Mouse (Mus musculus) ovary, postnatal 14 days (tissue): Measurements from ENCODE around the gene Olfr12.

Source experiments
- DNase-seq: peaks from one replicate; pipeline ENCODE4 v3.0.0; 2022; ENCODE audit warnings: low spot score

Gene Olfr12

DNA sequence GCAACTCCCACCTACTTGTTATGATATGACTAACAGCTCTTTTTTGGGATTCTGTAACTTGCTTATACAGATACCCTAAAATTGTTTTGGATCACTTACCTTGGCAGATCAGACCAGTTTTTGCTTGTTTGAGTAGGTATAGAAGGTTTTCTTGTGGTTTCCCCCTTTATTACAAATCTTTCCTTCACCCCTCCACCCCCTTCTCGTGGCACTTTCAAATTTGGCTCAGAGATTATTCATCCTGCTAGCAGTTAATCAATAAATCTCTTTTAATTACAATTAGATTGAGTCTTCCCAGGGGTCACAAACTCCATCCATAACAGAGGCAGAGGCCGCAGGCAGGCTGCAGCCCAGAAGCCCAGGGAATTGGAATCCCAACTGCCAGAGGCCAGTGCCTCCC lies at the start of gene Olfr12:
Gene Olfr12, plus strand, starts transcription at position 301 of the 400 bp plus-strand sequence.
- no peak for DNase-seq

DNA sequence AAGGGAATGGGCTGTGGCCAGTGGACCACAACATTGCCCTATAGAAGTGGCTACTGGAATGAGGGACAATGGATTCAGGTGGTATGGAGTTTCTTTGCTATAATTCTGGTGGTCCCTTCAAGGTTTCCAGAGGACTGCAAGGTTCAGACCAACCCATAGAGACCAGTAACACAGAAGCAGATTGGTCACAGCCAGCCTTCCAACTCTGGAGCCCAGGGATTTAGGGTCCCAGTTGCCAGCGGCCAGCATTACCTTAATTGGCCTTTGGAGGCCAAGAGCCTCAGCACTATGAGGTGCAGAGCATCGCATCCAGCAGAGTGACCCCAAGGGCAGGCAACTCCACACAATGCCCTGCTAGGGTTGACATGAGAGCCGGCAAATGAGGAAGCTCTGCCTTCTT lies 46.6 kb upstream of the Olfr12 start, which contains the start of gene Olfr1413:
Gene Olfr1413, plus strand, starts transcription at position 301 of the 400 bp plus-strand sequence.
- DNase-seq: no peak

DNA sequence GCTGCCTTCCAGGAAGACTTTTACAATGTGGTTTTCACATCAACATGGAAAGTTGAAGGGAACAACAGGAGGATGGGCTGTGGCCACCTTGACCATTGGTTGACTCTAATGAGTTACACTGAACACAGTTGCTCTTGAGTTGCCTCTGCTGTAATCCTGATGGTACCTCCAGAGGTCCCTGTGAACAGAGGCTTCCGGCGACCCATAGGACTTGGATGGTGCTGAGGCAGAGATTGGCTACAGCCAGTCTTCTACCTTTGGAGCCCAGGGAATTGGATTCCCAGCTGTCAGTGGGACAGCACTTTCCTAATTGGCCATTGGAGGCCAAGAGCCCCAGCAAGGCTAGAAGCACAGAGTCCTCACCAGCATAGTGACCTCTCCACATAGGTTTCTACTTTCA lies 32.1 kb upstream of the Olfr12 start, which contains the start of gene Olfr1412:
Gene Olfr1412, plus strand, starts transcription at position 301 of the 400 bp plus-strand sequence.
- no peak for DNase-seq

DNA sequence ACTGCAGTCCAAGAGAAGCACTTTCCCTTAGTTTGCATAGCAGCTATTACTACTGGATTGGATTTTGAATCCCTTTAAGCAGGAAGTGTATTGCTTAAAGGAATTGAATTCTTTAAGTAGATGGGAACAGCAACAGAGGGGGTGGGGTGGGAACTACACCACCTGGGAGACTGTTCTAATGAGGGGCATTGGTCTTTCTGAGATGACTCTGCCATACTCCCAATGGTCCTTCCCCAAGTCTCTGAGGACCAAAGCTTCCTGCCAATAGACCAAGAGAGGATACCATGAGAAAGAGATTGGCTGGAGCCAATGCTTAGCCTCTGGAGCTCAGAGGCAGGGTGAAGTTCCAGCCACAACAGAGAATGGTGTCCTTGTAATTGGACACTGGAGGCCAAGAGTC lies 23.5 kb upstream of the Olfr12 start, which contains the start of gene Olfr1411:
Gene Olfr1411, plus strand, starts transcription at position 301 of the 400 bp plus-strand sequence.
- no peak for DNase-seq

DNA sequence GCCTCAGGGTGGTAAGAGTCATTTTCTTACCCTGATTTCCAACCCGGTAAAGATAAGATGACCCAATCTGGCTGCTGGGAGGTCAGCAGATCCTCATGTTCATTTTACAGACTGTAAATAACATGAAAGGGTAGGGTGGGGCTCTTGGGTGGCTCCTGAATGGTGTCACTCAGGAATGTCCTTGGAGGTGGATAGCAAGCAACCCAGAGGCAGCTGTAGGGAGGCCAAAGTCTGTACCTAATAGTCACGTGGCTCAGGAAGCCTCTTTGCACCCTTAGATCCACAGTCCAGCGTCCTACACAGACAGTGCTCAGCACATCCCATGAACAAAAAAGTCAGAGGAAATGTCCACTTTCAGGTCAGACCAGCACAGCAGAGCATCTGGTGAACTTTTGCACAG lies 21.6 kb upstream of the Olfr12 start:
- DNase-seq: no peak

DNA sequence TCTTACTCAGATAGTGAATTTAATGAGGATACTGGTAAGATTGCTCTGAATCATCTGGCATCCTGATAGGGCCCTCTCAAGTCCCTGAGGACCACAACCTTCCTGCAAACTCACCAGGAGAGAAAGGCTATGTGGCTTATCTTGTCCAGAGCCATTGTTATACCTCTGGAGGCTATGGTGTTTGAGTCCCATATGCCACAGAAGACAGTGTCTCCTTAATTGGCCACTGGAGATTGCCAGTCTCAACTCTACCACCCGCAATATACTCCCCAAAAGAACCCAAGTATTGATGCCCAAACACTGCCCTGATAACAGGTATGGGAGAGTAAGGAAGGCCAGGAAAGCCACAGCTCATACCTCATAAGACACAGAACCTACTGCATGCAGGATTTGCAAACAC lies 12.1 kb upstream of the Olfr12 start, which contains the start of gene Olfr1410:
Gene Olfr1410, plus strand, starts transcription at position 301 of the 400 bp plus-strand sequence.
- no peak for DNase-seq

DNA sequence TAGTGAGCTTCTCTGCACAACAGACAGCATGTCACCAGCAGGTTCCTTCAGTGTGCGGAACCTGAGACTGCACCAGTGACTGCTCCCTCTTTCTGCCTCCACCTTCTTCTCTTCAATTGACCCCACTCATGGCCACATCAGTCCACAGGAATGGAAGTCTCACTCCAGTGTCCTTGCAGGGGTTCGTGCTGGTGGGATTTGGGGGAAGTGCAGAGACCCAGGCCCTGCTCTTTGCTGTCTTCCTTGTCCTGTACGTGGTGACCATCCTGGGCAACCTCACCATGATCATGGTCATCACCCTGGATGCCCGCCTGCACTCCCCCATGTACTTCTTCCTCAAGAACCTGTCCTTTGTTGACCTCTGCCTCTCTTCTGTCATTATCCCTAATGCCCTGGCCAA lies 9.9 kb upstream of the Olfr12 start:
- no peak for DNase-seq

DNA sequence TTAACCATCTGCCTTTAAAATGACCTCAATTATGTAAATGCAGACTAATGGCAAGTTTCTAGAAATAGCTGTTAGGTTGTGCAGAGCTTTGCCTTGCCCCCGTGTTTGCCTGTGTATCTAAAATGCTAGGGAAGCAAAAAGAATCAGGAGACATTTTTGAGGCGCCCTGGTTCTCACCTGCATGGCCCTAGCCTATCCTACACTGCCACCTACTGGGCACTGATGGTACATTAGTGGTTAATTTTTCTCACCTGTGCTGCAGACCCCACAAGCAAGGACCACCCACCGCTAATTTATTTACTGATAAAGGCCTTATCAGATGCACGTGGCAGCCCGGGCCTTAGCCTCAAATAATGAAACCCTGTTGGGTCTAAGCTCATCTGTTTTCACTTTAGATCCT lies 6.6 kb upstream of the Olfr12 start:
- peak; percentile 57 for DNase-seq

DNA sequence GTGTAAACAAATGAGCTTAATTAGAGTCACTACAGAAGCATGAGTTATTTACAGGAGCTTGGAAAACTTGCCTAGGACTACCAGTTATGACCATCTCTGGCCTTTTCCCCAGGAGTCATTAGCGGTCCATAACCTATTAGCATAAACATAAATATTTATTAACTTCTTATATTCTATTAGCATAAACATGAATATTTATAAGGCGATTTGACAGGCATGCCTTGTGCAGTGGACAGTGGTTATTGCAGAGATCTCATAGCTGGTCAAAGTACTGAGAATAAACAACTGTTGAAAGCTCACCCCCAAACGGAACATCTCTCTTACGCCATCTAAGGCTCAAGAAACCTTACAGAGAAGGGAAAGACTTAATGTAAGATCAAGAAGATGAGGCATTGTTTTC lies 4.4 kb upstream of the Olfr12 start:
- no peak for DNase-seq

DNA sequence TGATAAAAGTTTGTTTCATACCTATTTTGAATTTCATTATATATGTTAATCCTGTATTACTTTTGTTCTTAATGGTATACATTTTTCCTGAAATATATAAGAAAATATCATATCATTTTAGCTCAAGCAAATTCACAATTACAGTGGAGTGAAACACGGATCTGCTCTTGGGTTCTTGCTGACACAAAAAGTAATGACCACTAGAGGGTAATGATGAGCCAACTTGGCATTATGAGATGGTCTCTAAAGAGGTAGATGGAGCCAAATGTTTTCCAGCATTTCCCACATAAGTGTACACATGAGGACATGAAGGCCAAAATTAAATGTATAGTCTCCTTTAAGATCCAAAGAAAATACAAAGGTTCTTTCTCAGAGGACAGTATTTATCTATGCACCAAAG lies 3.1 kb upstream of the Olfr12 start:
- DNase-seq: no peak

DNA sequence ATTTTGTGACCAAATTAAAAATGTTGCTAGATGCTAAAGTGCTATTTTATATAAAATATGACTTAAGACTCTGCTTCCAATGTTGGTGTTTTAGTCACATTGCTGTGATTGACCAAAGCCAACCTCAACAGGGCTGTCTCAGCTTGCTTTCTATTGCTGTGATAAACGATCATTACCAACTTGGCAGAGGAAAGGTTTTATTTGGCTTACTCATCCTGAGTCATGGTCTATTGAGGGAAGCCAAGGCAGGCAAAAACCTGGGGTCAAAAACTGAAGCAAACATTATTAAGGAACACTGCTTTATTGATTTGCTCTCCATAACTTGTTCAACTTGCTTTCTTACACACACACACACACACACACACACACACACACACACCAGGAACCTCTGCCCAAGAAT lies 1.5 kb upstream of the Olfr12 start:
- no peak for DNase-seq

DNA sequence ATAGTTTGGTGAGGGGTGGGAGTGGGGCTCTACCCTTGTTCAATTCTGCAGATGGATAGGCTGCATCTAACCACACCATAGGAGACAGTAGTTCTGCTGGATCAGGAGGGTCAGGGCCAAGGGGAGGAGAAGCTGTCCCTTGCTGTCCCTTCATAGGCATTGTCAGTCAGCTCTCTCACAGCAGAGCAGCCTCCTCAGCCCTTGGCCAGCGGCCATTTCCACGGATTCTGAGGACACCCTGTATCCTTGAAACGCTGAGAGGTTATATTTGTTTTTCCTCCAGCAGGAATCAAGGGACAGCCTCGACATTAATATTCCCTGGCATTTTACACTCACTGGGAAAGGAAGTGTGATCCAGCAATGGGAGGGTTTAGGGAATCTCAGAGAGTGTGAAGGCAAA lies 772 bp downstream of the Olfr12 start:
- DNase-seq: no peak

DNA sequence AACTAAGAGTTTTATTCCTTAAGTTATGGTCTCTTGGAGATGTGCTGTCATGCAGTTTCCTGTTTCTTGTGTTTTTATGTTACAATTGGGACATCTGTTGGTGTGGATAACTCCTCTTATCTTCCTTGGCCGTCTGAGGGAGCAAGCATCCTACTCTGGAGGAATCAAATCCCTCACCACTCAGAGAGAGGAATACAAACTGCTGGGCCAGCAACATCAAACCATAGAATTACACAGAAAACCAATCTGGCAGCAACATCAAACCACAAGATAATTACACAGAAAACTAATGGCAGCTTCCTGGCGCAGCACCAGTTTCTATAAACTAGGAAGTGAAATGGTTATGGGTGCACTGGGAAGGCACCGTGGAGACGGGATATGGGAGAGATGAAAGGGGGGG lies 10.6 kb downstream of the Olfr12 start:
- DNase-seq: no peak

DNA sequence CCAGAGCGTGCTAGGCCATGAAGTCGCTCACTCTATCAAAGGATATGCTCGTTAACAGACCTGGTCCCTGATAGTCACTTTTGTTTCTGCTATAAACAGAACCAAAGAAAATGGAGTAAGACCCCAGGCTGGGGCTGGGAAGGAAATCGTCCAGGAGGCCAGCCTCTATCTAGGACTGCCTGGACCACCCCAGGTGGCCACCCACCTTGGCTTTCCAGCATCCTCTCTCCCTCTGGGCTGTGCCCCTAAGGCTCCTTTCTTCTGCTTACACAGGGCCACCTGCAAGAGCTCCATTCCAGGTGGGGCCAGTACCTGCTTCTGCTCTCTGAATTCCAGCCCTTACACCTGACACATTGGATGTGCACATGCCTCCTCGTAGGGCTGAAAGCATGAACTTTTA lies 14.6 kb downstream of the Olfr12 start:
- DNase-seq: no peak

DNA sequence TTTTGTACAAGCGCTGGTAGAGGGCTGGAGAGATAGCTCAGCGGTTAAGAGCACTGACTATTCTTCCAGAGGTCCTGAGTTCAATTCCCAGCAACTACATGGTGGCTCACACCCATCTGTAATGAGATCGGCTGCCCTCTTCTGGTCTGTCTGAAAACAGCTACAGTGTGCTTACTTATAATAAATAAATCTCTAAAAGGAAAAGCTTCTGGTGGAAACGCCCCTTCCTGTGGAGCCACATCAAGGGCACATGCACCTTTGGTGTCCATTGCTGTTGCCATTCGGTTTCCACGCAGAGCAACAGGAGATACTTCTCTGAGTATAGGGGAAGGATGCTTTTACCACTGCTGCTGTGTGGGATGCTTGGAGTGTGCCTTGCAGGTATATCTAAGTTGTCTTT lies 15.4 kb downstream of the Olfr12 start:
- no peak for DNase-seq

DNA sequence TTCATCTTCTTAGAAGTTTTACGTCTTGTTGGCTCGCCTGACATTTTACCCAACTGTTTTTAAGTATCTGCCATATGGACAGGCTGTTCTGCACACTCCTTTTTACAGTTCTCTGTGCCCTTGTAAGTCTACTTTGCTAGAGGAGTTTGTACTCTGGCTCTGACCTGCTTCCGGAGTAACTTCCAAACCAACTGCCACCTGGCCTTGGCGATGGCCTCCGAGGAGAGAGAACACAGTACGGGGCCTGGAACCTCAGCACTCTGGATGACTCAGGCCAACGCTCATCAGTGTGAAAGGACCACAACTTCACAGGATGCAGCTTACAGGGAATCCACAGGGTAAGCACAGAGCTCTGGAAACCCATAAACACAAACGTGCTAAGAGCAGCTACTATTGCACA lies 16.1 kb downstream of the Olfr12 start:
- no peak for DNase-seq

DNA sequence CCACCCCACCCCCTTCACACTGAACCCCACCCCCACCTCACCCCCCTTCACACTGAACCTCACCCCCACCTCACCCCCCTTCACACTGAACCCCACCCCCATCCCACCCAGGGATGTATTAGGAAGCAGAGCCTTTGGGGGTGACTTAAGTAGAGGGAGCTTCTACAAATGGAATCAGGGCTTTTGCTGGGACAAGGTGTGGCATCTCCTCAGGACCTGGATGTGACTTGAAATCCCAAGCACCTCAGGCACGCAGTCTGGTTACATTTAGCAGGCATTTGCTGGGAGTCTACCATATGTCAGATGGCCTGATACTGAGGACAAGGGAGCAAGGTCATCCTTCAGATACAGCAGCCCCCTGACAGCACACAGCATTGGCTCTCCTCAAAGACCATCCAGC lies 17.0 kb downstream of the Olfr12 start:
- no peak for DNase-seq

DNA sequence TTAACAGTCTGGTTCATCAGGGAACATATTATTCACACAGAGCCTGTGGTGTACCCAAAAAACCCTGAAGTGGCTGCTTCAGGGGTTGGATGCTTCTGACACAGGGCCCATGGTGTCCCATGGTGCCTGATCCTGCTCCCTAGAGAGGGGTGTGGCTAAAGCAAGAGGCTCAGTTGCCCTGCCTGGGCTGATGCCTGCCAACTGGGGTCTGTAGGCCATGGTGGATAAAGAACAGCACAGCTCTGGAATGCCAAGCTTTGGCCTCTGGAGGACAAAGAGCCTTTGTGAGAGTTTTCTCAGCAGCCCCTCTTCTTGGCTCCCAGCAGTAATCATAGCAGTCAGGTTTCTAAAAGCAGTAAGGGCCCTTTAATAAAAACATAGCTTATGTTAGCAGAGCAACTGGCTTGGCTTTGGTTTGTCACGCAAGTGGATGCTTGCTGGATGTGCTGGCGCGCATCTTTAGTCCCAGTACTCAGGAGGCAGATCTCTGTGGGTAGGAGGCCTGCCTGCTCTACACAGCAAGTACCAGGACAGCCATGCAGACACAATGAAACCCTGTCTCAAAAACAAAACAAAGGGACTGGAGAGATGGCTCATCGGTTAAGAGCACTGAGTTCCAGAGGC lies 17.5 kb downstream of the Olfr12 start:
- no peak for DNase-seq

DNA sequence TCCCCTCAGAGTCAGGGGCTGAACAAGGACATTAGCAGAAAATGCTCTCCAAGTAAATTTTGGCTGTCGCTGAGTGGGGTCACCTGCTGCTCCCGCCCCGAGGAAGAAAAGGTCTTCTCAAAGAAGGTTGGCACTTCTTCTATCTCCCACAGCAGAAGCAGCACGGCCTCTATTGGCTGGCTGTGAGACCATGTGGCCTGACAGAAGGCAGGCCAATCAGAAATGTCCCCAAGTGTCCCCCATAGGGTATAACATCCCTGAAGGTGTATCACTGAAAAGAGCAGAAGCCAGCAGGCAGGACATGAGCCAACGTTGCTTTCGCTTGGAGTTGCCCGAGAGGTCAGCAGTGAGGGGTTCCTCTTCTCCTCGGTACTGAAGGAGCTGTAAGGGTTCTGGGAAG lies 18.4 kb downstream of the Olfr12 start:
- DNase-seq: no peak

DNA sequence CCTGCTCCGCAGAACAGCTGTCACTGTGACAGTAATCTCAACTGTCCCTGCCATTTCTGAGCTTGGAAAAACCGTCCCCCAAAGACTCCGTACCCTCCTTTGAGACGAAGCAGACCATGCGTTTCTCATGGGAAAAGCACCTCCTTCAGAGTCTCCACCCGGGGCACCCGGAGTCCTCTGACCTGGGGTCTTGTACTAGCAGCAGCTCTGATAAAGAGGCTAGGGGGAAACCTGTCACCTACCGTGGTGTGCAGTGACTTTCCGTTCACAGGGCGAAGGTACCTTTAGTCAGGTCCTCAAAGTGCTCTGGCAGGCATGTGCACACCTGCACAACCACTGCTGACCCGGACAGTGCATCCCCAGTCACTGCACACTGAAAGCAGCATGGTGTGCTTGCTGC lies 19.1 kb downstream of the Olfr12 start:
- DNase-seq: no peak

DNA sequence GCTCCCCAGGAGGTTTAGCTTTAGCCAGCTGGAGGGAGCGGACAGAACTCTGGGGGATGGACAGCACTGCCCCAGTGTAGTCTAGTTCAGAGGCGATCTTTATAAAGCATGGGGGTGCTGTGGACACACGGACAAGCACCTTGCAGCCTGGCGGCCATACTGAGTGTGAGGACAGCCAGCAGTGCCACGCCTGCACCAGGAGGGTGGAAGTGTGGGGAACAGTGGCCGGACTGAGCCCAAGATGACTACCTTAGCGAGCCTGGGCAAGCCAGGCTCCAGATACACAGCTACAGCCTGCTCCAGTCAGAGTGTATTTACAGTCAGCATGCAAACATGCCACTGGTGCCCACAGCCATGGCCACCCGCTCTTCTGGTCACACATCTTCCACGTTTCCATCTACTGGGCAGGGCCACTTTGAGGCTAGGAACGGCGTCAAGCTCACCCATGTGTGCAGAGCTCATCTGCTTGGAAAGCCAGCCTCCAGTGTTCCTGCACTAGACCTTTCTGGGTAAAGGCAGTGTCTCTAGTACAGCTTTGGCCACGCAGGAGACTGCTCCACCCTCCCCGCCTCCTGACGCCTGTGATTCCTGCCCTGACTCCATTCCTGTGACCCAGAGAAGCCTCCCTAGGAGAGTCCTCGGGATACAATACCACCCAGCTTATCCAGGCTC lies 20.0 kb downstream of the Olfr12 start:
- DNase-seq: no peak

DNA sequence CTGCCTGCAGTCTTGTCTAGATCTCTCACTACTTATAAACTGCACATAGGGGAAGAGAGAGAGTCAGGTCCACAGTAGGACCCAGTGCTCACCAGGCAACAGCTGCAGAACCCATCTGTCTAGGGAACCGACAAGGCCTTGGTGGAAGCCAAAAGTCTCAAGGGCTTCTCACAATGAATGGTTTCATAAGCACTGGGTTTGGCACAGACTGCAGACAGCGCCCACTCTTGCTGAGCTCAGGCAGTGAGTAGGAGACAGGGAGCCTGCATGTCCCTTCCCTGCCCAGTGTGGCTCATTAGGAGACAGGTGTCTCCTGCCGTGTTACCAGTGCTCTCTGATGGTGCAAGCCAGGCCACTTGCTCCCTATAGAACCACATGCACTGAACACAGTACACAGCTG lies 20.6 kb downstream of the Olfr12 start:
- no peak for DNase-seq

DNA sequence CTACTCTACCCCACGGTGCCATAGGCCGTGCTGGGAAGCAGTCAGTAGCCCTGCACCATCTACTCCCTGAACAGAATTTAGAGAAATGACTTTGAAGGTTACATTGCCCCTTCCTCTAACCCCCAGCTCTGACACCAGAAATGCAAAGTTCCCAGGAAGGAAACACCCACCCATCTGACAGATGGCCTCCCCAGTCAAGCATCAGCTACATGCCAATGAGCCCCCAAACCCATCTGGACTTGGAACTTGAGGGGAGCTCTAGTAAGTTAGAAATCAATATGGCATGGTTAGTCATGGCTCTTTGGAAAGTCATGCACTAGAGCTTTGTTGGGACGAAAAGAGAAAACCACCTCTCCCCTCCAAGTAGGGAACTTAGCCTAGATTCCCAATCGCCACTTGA lies 21.1 kb downstream of the Olfr12 start:
- DNase-seq: no peak

DNA sequence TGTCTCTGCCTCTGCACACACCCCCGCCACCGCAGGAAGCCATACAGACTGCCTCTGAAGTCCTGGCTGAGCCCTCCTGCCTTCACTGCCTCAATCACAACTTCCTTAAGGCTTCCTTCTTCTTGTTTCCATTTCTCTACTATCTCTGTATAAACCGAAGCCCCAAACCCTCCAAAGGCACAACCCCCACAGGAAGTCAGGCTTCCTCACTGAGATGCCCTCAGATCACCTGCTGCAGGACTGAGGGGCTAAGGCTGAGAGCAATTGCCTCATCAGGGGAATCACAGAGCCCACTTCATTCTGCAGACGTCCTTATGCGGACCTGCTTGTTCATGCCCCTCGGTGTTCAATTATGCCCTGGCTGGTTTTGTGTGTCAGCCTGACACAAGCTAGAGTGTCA lies 22.8 kb downstream of the Olfr12 start:
- DNase-seq: no peak
